Mouse (Mus musculus) MEL (cell line): ENCODE results near the gene Tbc1d16. TPM values are rescaled to one million over a fixed set of nuclear protein-coding genes. Genes with fewer than 3 reads are reported as not detected.

Experiments
- DNase-seq: peaks from one replicate; pipeline ENCODE4 v3.0.0; 2011; ENCODE audit warnings: low read depth, low spot score
- H3K27ac ChIP-seq: 2 replicates; pipeline ENCODE4 v1.5.1; 2012; ENCODE audit warnings: low read depth, mild to moderate bottlenecking, control low read depth, low read length, moderate library complexity; ENCODE audit not compliant: control insufficient read depth
- H3K27me3 ChIP-seq, 2 experiments: fragments of 150-350 bp in 1 of 2; sonication (generic) in 1 of 2; 2 replicates each; pipeline ENCODE4 v1.6.1; 2012; ENCODE audit warnings: low read length in 2 of 2, mild to moderate bottlenecking in 2 of 2, improper control_type of control experiment in 1 of 2, moderate library complexity in 1 of 2; ENCODE audit not compliant: insufficient read depth in 2 of 2, control insufficient read depth in 1 of 2
- H3K36me3 ChIP-seq, 2 experiments: 2 replicates each; pipeline ENCODE4 v1.6.1; 2012 to 2014; ENCODE audit warnings: low read length in 2 of 2, improper control_type of control experiment in 1 of 2, inconsistent platforms in 1 of 2, mild to moderate bottlenecking in 1 of 2; ENCODE audit not compliant: insufficient read depth in 2 of 2, control insufficient read depth in 1 of 2
- H3K4me1 ChIP-seq, 2 experiments: fragments of 150-350 bp in 1 of 2; sonication (generic) in 1 of 2; 2 replicates each; pipeline ENCODE4 v1.6.1; 2012; ENCODE audit warnings: low read length in 2 of 2, improper control_type of control experiment in 1 of 2, mild to moderate bottlenecking in 1 of 2; ENCODE audit not compliant: insufficient read depth in 2 of 2, control insufficient read depth in 1 of 2
- H3K4me3 ChIP-seq, 2 experiments: fragments of 150-350 bp in 1 of 2; sonication (generic) in 1 of 2; 2 replicates each; pipeline ENCODE4 v1.5.1; 2012; ENCODE audit warnings: low read depth in 2 of 2, low read length in 2 of 2, mild to moderate bottlenecking in 2 of 2, moderate library complexity in 2 of 2, control low read depth in 1 of 2, improper control_type of control experiment in 1 of 2; ENCODE audit not compliant: control insufficient read depth in 1 of 2, insufficient read depth in 1 of 2
- H3K79me2 ChIP-seq: 2 replicates; pipeline ENCODE4 v1.6.1; 2012; ENCODE audit warnings: mild to moderate bottlenecking, low read length, moderate library complexity; ENCODE audit not compliant: control insufficient read depth, poor library complexity, insufficient read depth
- H3K9ac ChIP-seq: 2 replicates; pipeline ENCODE4 v1.6.1; 2012; ENCODE audit warnings: low read depth, mild to moderate bottlenecking, control low read depth, low read length, moderate library complexity; ENCODE audit not compliant: control insufficient read depth, poor library complexity, severe bottlenecking
- H3K9me3 ChIP-seq: fragments of 150-350 bp; sonication (generic); replicated peaks from 2 replicates; pipeline ENCODE4 v1.6.1; 2012; ENCODE audit warnings: mild to moderate bottlenecking, low read length, improper control_type of control experiment, moderate library complexity; ENCODE audit not compliant: insufficient read depth
- BHLHE40 ChIP-seq: IDR thresholded peaks from 2 replicates; pipeline ENCODE4 v1.6.1; 2012; ENCODE audit warnings: low read depth, mild to moderate bottlenecking, inconsistent platforms, low read length, improper control_type of control experiment, borderline replicate concordance
- CHD1 ChIP-seq: IDR thresholded peaks from 2 replicates; pipeline ENCODE4 v1.6.1; 2012; ENCODE audit warnings: low read depth, mild to moderate bottlenecking, inconsistent platforms, low read length, improper control_type of control experiment
- CTCF ChIP-seq, 3 experiments: IDR thresholded peaks in 2 of 3; conservative IDR thresholded peaks in 1 of 3; 2 replicates each; pipeline ENCODE4 v1.5.1; 2011 to 2012; ENCODE audit warnings: low read length in 3 of 3, low read depth in 2 of 3, mild to moderate bottlenecking in 2 of 3, improper control_type of control experiment in 1 of 3, inconsistent platforms in 1 of 3, mixed read lengths in 1 of 3, moderate library complexity in 1 of 3; ENCODE audit not compliant: control insufficient read depth in 1 of 3, insufficient read depth in 1 of 3, poor library complexity in 1 of 3, severe bottlenecking in 1 of 3
- E2F4 ChIP-seq: IDR thresholded peaks from 2 replicates; pipeline ENCODE4 v1.6.1; 2011; ENCODE audit warnings: low read depth, low read length, improper control_type of control experiment, borderline replicate concordance
- ELF1 ChIP-seq: IDR thresholded peaks from 2 replicates; pipeline ENCODE4 v1.6.1; 2014; ENCODE audit warnings: low read depth, mild to moderate bottlenecking, inconsistent platforms, low read length, improper control_type of control experiment, moderate library complexity
- EP300 ChIP-seq, 2 experiments: IDR thresholded peaks; 2 replicates each; pipeline ENCODE4 v1.6.1; 2011; ENCODE audit warnings: improper control_type of control experiment in 2 of 2, low read length in 2 of 2, low read depth in 1 of 2, mild to moderate bottlenecking in 1 of 2
- ETS1 ChIP-seq: IDR thresholded peaks from 2 replicates; pipeline ENCODE4 v1.6.1; 2012; ENCODE audit warnings: low read depth, mild to moderate bottlenecking, inconsistent platforms, low read length, improper control_type of control experiment, moderate library complexity
- GATA1 ChIP-seq: IDR thresholded peaks from 2 replicates; pipeline ENCODE4 v1.6.1; 2011; ENCODE audit warnings: low read depth, low read length, improper control_type of control experiment
- HCFC1 ChIP-seq: IDR thresholded peaks from 2 replicates; pipeline ENCODE4 v1.6.1; 2012; ENCODE audit warnings: low read depth, mild to moderate bottlenecking, inconsistent platforms, low read length, improper control_type of control experiment, moderate library complexity
- JUND ChIP-seq: IDR thresholded peaks from 2 replicates; pipeline ENCODE4 v1.6.1; 2011; ENCODE audit warnings: low read depth, mild to moderate bottlenecking, improper control_type of control experiment, low read length
- KAT2A ChIP-seq: conservative IDR thresholded peaks from 2 replicates; pipeline ENCODE4 v1.6.1; 2012; ENCODE audit warnings: low read depth, low read length, improper control_type of control experiment, inconsistent platforms
- MAFK ChIP-seq: IDR thresholded peaks from 2 replicates; pipeline ENCODE4 v1.6.1; 2011; ENCODE audit warnings: low read depth, mild to moderate bottlenecking, low read length, improper control_type of control experiment, borderline replicate concordance
- MAX ChIP-seq: IDR thresholded peaks from 2 replicates; pipeline ENCODE4 v1.6.1; 2011; ENCODE audit warnings: low read length, improper control_type of control experiment
- MAZ ChIP-seq: IDR thresholded peaks from 2 replicates; pipeline ENCODE4 v1.6.1; 2012; ENCODE audit warnings: low read depth, mild to moderate bottlenecking, inconsistent platforms, low read length, improper control_type of control experiment
- MEF2A ChIP-seq: IDR thresholded peaks from 2 replicates; pipeline ENCODE4 v1.6.1; 2014; ENCODE audit warnings: low read depth, mild to moderate bottlenecking, inconsistent platforms, low read length, improper control_type of control experiment; ENCODE audit not compliant: poor library complexity, insufficient replicate concordance, severe bottlenecking; ENCODE audit errors: extremely low read depth
- MYB ChIP-seq: IDR thresholded peaks from 2 replicates; pipeline ENCODE4 v1.6.1; 2011; ENCODE audit warnings: mild to moderate bottlenecking, low read depth, low read length, improper control_type of control experiment
- POLR2AphosphoS2 ChIP-seq: IDR thresholded peaks from 2 replicates; pipeline ENCODE4 v1.6.1; 2011; ENCODE audit warnings: low read length, improper control_type of control experiment
- POLR2AphosphoS5 ChIP-seq: IDR thresholded peaks from 2 replicates; pipeline ENCODE4 v1.6.1; 2012; ENCODE audit warnings: low read depth, borderline replicate concordance, mild to moderate bottlenecking, inconsistent platforms, low read length, moderate library complexity, mixed read lengths
- RCOR1 ChIP-seq: IDR thresholded peaks from 2 replicates; pipeline ENCODE4 v1.6.1; 2012; ENCODE audit warnings: low read depth, mild to moderate bottlenecking, inconsistent platforms, low read length, improper control_type of control experiment
- SIN3A ChIP-seq: IDR thresholded peaks from 2 replicates; pipeline ENCODE4 v1.6.1; 2012; ENCODE audit warnings: low read length, improper control_type of control experiment, inconsistent platforms
- SMC3 ChIP-seq: IDR thresholded peaks from 2 replicates; pipeline ENCODE4 v1.6.1; 2011; ENCODE audit warnings: low read depth, low read length, improper control_type of control experiment
- TAL1 ChIP-seq: IDR thresholded peaks from 2 replicates; pipeline ENCODE4 v1.6.1; 2012; ENCODE audit warnings: mild to moderate bottlenecking, inconsistent platforms, low read length, moderate library complexity, mixed read lengths
- TBP ChIP-seq: IDR thresholded peaks from 2 replicates; pipeline ENCODE4 v1.8.0; 2011; ENCODE audit warnings: low read depth, low read length, improper control_type of control experiment
- TCF12 ChIP-seq: IDR thresholded peaks from 2 replicates; pipeline ENCODE4 v1.6.1; 2014; ENCODE audit warnings: low read depth, mild to moderate bottlenecking, inconsistent platforms, low read length, improper control_type of control experiment, moderate library complexity
- UBTF ChIP-seq: IDR thresholded peaks from 2 replicates; pipeline ENCODE4 v1.6.1; 2012; ENCODE audit warnings: low read depth, mild to moderate bottlenecking, inconsistent platforms, low read length, improper control_type of control experiment, moderate library complexity, borderline replicate concordance; ENCODE audit not compliant: insufficient read depth
- USF1 ChIP-seq: IDR thresholded peaks from 2 replicates; pipeline ENCODE4 v1.6.1; 2014; ENCODE audit warnings: low read depth, mild to moderate bottlenecking, inconsistent platforms, low read length, improper control_type of control experiment, moderate library complexity
- USF2 ChIP-seq, 2 experiments: IDR thresholded peaks; 2 replicates each; pipeline ENCODE4 v1.6.1; 2011 to 2012; ENCODE audit warnings: improper control_type of control experiment in 2 of 2, low read length in 2 of 2, borderline replicate concordance in 1 of 2, inconsistent platforms in 1 of 2, low read depth in 1 of 2, mild to moderate bottlenecking in 1 of 2; ENCODE audit not compliant: insufficient read depth in 1 of 2
- ZC3H11A ChIP-seq: IDR thresholded peaks from 2 replicates; pipeline ENCODE4 v1.6.1; 2012; ENCODE audit warnings: low read depth, mild to moderate bottlenecking, inconsistent platforms, low read length, improper control_type of control experiment
- ZMIZ1 ChIP-seq: IDR thresholded peaks from 2 replicates; pipeline ENCODE4 v1.6.1; 2012; ENCODE audit warnings: low read depth, mild to moderate bottlenecking, inconsistent platforms, low read length, improper control_type of control experiment, moderate library complexity
- ZNF384 ChIP-seq: IDR thresholded peaks from 2 replicates; pipeline ENCODE4 v1.6.1; 2012; ENCODE audit warnings: low read depth, mild to moderate bottlenecking, inconsistent platforms, low read length, improper control_type of control experiment
- polyA plus RNA-seq, 2 experiments: library from polyadenylated mRNA; stranded (reverse) in 1 of 2; unstranded in 1 of 2; fragments of >175 nt in 1 of 2; fragments of >200 nt in 1 of 2; gene quantifications; 2 replicates each; pipeline versions ENCODE4 v1.2.1 to v1.2.4; 2012; ENCODE audit warnings: low replicate concordance in 2 of 2, low read depth in 1 of 2; ENCODE audit not compliant: insufficient read length in 2 of 2, insufficient read depth in 1 of 2, missing spikeins in 1 of 2
- total RNA-seq: library from RNA; depleted of rRNA; stranded (reverse); fragments of 300-350 nt; gene quantifications from 2 replicates; pipeline ENCODE4 v1.2.3, GENCODE M21; 2012

Tbc1d16 gene
- total and polyA plus RNA-seq, 3 experiments: 13.6 to 19.2 TPM; not detected in 1

GRCm38 (mm10) chr11:119138205-119138604, 90.1 kb downstream of the Tbc1d16 start:
- H3K4me3 ChIP-seq: no peak overlapping the region
- no peaks in the 10 kb centered on the region for H3K9me3 ChIP-seq
- H3K27ac ChIP-seq: no peak overlapping the region
- H3K79me2 ChIP-seq: no peaks in the 10 kb centered on the region; the same call in 1 of the 2 replicates
- TF ChIP-seq ETS1 (no peak), USF1 (no peak), GATA1 (no peak), SIN3A (no peak), CHD1 (no peak), POLR2AphosphoS2 (no peak), MAZ (no peak), ZMIZ1 (no peak), MEF2A (no peak), UBTF (no peak), KAT2A (no peak), MAFK (no peak), BHLHE40 (no peak), HCFC1 (no peak), CTCF (IDR thresholded peaks at IDR 0.05 in 2 of 3, conservative IDR thresholded peaks at IDR 0.05 in 1 of 3; ENCODE audit: control insufficient read depth in 1 of 3, insufficient read depth in 1 of 3, low read depth in 2 of 3, low read length in 3 of 3, poor library complexity in 1 of 3, severe bottlenecking in 1 of 3) (no peak)
- no peaks in the 10 kb centered on the region; a peak in 1 of 4 replicates for H3K27me3 ChIP-seq
- peaks cover 0 to 15% of the 10 kb centered on the region in 2 experiments; a peak in 2 of 4 replicates for H3K36me3 ChIP-seq
- H3K9ac ChIP-seq: no peak overlapping the region
- H3K4me1 ChIP-seq: peaks cover 0 to 22% of the 10 kb centered on the region in 2 experiments; a peak in 3 of 4 replicates
- DNase-seq: no peak

- peak; percentile 94 for DNase-seq
- Histone ChIP-seq H3K4me1 (peaks cover 0 to 24% of the 10 kb centered on the region in 2 experiments; a peak in 3 of 4 replicates), H3K9me3 (no peaks in the 10 kb centered on the region), H3K36me3 (peaks cover 0 to 15% of the 10 kb centered on the region in 2 experiments; a peak in 2 of 4 replicates), H3K27me3 (no peaks in the 10 kb centered on the region), H3K27ac (peak overlapping the region; percentile 81), H3K9ac (peak overlapping the region; percentile 80), H3K4me3 (peak overlapping the region; percentile 62 to 82), H3K79me2 (no peaks in the 10 kb centered on the region; the same call in 1 of the 2 replicates)
- 0 out of 2 replicates have a peak, but pooled peaks have one; percentile 18 for TF ChIP-seq RCOR1
- no peak for TF ChIP-seq ELF1
- no peak for TF ChIP-seq ZC3H11A
- peak; percentile 80 for TF ChIP-seq TCF12
- no peak; the same call in 1 of the 2 replicates for TF ChIP-seq POLR2AphosphoS5
- peak; percentile 33; the same call in 1 of the 2 replicates for TF ChIP-seq KAT2A
- no peak for TF ChIP-seq E2F4
- peak; percentile 68 for TF ChIP-seq MAX
- TF ChIP-seq USF2 (IDR thresholded peaks at IDR 0.05; ENCODE audit: borderline replicate concordance in 1 of 2, insufficient read depth in 1 of 2, low read depth in 1 of 2, low read length in 2 of 2): no peak
- no peak for TF ChIP-seq JUND
- no peak for TF ChIP-seq MEF2A
- TF ChIP-seq ZNF384: no peak
- peak; percentile 86 for TF ChIP-seq TBP
- TF ChIP-seq UBTF: no peak
- no peak for TF ChIP-seq MYB
- no peak for TF ChIP-seq TAL1
- TF ChIP-seq SMC3: no peak
- TF ChIP-seq MAFK: no peak
- TF ChIP-seq EP300 (IDR thresholded peaks at IDR 0.05; ENCODE audit: low read depth in 1 of 2, low read length in 2 of 2): peak; percentile 24 to 65; a peak in 3 of 4 replicates
- peak; percentile 73 for TF ChIP-seq HCFC1
- TF ChIP-seq ZMIZ1: peak; percentile 85
Measured at GRCm38 (mm10) chr11:119134586-119134985, 93.7 kb downstream of the Tbc1d16 start.
